Mouse (Mus musculus): ENCODE measurements around the gene Lonp2.

Lonp2 gene

DNA sequence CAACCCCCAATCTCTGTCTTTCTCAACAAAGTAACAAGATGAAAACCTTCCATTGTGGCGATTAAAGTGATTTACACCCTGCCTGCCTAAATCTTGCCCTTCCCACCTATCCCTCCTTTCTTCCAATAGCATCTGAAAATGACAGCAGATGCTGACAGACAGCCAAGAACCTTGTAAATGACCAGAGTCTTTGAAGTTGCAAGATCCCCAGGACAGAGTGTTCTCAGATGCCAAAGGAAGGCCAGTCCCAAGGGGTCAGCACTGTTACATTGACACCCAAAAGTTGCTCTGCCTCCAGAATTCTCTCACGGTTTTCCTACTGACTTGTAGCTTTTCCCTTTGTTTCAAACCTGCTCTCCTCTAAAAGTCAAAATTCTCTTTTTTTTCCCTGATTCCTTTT is 126.0 kb downstream of the Lonp2 start:
- DNase-seq (ENCODE audit: low spot score) = no peak

DNA sequence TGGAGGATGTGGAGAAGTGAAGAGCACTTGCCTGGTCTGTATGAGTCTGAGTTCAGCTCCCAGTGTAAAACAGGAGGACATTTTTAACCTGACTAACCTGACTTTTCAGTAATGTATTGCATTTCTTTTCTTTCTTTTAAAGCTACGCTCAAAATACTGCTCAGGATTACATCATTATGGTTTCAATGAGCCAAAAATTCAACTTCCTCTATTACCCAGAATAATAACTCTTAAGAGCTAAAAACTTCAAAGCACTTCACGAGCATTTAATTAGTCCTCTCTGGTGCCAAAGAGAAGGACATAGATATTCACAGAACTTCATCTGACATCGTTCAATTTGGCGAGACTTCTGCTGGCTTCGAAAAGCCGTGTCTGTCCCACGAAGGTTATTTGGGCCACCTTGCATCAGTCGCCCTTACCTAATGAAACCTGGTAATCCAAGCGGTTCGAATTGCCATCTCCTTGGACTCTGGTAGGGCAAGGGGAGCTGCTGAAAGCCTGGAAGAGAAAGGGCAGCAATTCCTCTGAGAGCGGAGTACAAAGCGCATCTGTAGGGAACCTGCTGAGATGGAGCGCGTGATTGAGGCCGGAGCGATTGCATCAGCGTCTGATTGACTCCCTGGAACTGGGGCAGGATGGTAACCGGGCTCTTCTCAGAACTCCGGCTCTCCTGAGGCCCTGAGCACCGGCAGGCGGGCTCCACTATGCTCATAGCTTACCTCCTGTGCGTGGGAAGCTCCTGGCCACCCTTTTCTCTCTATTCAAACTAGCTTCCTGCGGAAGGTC is 133.3 kb downstream of the Lonp2 start:
- DNase-seq (ENCODE audit: low spot score) = peak; percentile 56

- DNase-seq (ENCODE audit: low spot score) = no peak
These were observed 134.8 kb downstream of the Lonp2 start for GRCm38 (mm10) chr8:86758651-86759050.

DNA sequence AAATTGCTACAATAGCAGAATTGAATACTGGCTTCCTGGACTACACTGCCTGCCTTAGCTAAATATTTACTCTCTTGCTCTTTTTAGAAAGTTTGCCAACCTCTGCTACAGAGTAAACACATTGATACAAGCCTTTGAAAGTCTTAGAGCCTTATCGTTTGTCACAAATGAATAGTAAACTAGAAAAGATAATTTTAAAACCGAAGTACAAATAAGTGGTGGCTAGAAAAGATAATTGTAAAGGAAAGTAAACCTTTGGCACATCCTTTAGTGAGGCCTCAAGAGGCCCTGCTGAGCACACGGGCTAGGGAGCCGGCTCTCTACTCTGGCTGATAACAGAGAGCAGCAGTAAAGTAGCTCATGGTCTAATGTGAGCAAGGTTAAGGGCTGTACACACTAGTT is 135.2 kb downstream of the Lonp2 start:
- no peak for DNase-seq (ENCODE audit: low spot score)

GRCm38 (mm10) chr8:86760746-86761145 is 136.9 kb downstream of the Lonp2 start:
- no peak for DNase-seq (ENCODE audit: low spot score)

- no peak for DNase-seq (ENCODE audit: low spot score)
These were observed 139.0 kb downstream of the Lonp2 start for GRCm38 (mm10) chr8:86762806-86763205.

DNA sequence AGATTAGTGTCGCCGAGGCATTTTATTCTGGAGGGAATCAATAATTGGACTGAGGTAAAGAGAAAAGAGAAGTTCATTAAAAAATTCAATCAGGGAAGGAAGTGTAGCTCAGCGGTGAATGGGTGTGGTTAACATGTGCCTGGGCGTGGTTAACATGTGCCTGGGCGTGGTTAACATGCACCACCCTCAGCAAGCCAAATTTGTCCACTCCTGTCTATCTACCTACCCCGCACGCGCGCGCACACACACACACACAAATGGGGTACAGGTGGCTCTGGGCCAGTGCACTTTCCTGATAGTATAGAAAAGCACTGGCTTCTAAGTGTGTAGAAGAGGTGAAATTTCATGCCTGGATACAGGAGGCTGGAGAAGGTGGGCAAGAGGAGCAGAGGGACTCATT is 141.3 kb downstream of the Lonp2 start:
- no peak for DNase-seq (ENCODE audit: low spot score)

DNA sequence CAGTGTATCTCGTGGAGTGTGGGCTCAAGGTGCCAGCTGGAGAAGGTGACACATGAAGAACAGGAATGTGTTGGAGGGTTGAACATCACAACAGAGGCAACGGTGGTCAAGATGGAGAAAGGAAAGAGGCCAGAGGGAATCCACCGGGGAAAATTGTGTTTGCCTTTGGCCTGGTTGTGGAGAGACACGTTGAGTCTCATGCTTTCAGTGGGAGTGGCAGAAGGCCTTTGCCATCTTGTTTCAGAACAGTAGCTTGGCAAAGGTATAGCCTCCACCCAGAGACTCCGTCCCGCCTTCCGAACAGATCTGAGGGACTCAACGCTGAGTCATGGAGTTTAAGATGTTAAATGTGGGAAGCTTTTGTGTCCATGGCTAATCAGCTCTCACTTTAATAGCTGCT is 141.8 kb downstream of the Lonp2 start:
- no peak for DNase-seq (ENCODE audit: low spot score)

GRCm38 (mm10) chr8:86766548-86767211 is 142.8 kb downstream of the Lonp2 start:
- no peak for DNase-seq (ENCODE audit: low spot score)

- no peak for DNase-seq (ENCODE audit: low spot score)
These were observed 144.7 kb downstream of the Lonp2 start for GRCm38 (mm10) chr8:86768499-86768898.

DNA sequence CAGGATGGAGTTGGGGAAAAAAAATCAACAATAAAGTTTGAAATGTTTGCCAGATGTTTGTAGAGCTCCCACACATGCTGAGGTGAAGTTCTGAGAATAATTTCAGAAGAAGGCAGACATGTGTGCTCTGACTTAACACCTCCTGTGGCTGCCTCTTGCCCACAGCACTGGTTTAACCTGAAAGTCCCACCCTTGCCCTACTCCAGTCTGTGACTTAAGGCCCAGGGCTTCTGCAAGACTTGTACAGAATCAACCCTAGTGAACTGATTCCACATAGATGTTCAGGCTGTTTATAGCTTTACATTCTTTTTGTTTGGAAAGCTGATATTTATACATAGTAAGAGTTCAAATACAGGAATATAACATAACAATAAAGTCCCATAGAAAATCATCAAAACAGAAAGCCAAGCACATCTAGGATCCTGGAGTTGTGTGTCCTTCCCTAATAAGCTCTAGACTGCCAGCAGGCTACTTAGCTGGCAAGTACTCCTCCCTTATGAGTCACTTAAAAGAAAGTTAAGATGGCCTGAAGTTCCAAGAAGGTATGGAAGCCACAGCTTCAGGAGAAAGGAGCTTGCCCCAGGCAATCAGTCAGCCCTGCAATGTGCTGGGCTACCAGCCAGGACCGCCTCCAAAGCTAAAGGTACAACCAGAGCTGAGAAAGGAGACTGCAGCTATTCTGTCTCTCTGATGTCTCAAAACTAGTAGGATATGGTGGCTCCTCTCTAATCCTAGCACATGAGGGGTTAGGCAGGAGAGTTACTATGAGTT is 146.3 kb downstream of the Lonp2 start:
- DNase-seq (ENCODE audit: low spot score) = no peak
